Mouse (Mus musculus): Measurements from ENCODE around the gene Tmem119. TPM values are rescaled to one million over a fixed set of nuclear protein-coding genes. Genes with fewer than 3 reads are reported as not detected.
A peak's percentile ranks its signal among the peaks of the same experiment; 100 is the strongest.

Gene Tmem119
- polyA plus RNA-seq (2014; fragmentation: Nextera tagmentation; extraction: Ambion mirVana), result 17.6 and 24.8 TPM in 2 replicates

DNA sequence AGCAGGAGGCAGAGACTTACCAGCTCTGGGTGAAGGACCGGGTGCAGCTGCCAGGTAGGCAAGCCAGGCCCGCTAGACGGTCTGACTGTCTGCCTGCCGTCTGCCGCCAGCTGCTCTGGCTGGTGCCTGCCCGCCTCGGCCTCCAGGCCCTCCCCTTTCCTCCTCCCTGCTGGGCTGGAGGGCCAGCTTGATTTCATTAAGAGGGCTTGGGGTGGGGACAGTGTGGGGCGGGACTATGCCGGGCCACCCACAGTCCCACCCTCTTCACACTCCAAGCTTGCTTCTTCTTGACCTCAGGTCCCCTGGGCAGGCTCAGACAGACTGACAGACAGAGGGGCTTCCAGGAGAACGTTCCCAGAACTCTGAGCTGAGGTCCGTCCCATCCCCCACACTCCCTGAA, at the start of gene Tmem119:
Gene Tmem119 (minus strand): TSS at position 237 of the 400 bp plus-strand sequence.
- peak; percentile 88 for ATAC-seq (ENCODE audit: low FRiP score, low TSS enrichment)
- H3K36me3 ChIP-seq (ENCODE audit: control insufficient read depth, insufficient read depth, low read length), result peaks cover 2% of the 10 kb centered on the region; the same call in 1 of the 2 replicates
- peaks cover 25% of the 10 kb centered on the region for H3K4me1 ChIP-seq (ENCODE audit: control insufficient read depth, insufficient read depth, low read length)
- WGBS, result 1% methylated on average over 11 of the region's 11 CpGs
- no peaks in the 10 kb centered on the region for H3K9me3 ChIP-seq (ENCODE audit: control insufficient read depth, low read length)
- peak within 1 kb of the TSS; percentile 28 for H3K4me3 ChIP-seq (ENCODE audit: low read length)
- H3K27me3 ChIP-seq (ENCODE audit: control insufficient read depth, insufficient read depth, low read length), result no peaks in the 10 kb centered on the region
- H3K27ac ChIP-seq (ENCODE audit: low read depth, low read length), result peak within 1 kb of the TSS; percentile 12; the same call in 1 of the 2 replicates
- peak within 1 kb of the TSS; percentile 48; the same call in 1 of the 2 replicates for H3K9ac ChIP-seq (ENCODE audit: low read depth, low read length)
- H3K4me2 ChIP-seq (replicated peaks; ENCODE audit: low read depth, low read length), result peak within 1 kb of the TSS; percentile 24

DNA sequence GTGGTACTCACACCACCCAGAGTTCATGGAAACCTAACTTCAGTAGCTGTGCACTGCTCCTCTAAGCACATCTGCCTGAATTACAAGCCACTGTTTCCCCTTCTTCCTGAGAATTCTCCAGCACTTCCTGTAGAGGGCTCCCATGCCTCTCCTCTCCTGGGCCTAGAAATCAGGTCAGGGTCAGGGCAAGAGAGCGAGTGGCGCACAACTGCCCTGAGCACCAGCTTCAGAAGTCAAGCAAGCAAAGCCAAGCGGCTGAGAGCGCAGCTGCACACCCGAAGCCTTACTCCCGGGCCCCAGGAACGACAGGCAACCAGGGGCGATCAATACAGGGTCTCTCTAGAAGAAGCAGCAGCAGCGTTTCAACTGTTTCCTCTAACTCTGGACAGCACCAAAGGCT, 47.3 kb upstream of the Tmem119 start:
- Histone ChIP-seq H3K4me2 (replicated peaks; ENCODE audit: low read depth, low read length) (no peak overlapping the region), H3K36me3 (ENCODE audit: control insufficient read depth, insufficient read depth, low read length) (peaks cover 73% of the 10 kb centered on the region), H3K9ac (ENCODE audit: low read depth, low read length) (no peak overlapping the region), H3K4me3 (ENCODE audit: low read length) (no peak overlapping the region), H3K27ac (ENCODE audit: low read depth, low read length) (no peak overlapping the region), H3K27me3 (ENCODE audit: control insufficient read depth, insufficient read depth, low read length) (no peaks in the 10 kb centered on the region), H3K4me1 (ENCODE audit: control insufficient read depth, insufficient read depth, low read length) (no peaks in the 10 kb centered on the region), H3K9me3 (ENCODE audit: control insufficient read depth, low read length) (no peaks in the 10 kb centered on the region)
- WGBS, result 83% methylated on average over 9 of the region's 9 CpGs
- no peak for ATAC-seq (ENCODE audit: low FRiP score, low TSS enrichment)

DNA sequence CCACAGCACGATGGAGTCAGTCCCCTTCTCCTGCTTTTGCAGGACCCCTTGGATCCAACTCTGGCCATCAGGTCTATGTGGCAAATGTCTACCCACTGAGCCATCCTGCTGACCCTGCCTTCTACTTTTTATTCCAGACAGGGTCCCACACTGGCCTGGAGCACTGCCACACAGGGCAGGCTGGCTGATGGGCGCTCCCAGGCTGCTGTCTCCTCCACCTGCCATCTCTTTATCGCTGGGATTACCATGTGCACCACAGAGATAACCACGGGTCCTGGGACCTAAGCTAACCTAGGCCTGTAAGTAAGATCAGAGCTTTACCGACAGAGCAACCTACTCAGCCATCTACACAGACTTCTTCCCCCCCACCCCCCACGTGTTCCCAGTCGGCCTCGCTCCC, 46.3 kb upstream of the Tmem119 start:
- H3K36me3 ChIP-seq (ENCODE audit: control insufficient read depth, insufficient read depth, low read length), result peaks cover 76% of the 10 kb centered on the region
- no peaks in the 10 kb centered on the region for H3K27me3 ChIP-seq (ENCODE audit: control insufficient read depth, insufficient read depth, low read length)
- H3K9me3 ChIP-seq (ENCODE audit: control insufficient read depth, low read length), result no peaks in the 10 kb centered on the region
- no peak overlapping the region for H3K4me3 ChIP-seq (ENCODE audit: low read length)
- ATAC-seq (ENCODE audit: low FRiP score, low TSS enrichment), result no peak
- no peak overlapping the region for H3K4me2 ChIP-seq (replicated peaks; ENCODE audit: low read depth, low read length)
- H3K27ac ChIP-seq (ENCODE audit: low read depth, low read length), result no peak overlapping the region
- H3K9ac ChIP-seq (ENCODE audit: low read depth, low read length), result no peak overlapping the region
- no peaks in the 10 kb centered on the region for H3K4me1 ChIP-seq (ENCODE audit: control insufficient read depth, insufficient read depth, low read length)
- 94% methylated on average over 8 of the region's 8 CpGs for WGBS

DNA sequence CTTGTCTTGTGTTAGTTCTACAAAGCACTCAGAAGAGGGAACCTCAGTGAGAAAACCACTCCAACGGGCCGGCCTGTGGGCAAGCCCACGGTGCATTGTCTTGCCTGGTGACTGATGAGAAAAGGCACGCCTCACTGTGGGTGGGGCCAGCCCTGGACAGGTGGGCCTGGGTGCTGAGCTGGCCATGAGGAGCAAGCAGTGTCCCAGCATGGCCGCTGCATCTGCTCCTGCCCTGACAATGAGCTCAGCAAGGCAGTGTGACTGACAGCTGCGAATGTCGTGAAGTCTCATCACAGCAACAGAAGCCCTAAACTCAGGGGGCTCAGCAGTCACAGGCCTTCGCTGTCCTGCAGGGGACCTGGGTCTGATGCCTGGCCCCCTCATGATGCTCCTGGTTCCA, 45.3 kb upstream of the Tmem119 start:
- Histone ChIP-seq H3K4me2 (replicated peaks; ENCODE audit: low read depth, low read length) (no peak overlapping the region), H3K27me3 (ENCODE audit: control insufficient read depth, insufficient read depth, low read length) (no peaks in the 10 kb centered on the region), H3K4me1 (ENCODE audit: control insufficient read depth, insufficient read depth, low read length) (no peaks in the 10 kb centered on the region), H3K9ac (ENCODE audit: low read depth, low read length) (no peak overlapping the region), H3K4me3 (ENCODE audit: low read length) (no peak overlapping the region), H3K36me3 (ENCODE audit: control insufficient read depth, insufficient read depth, low read length) (peaks cover 70% of the 10 kb centered on the region), H3K9me3 (ENCODE audit: control insufficient read depth, low read length) (no peaks in the 10 kb centered on the region), H3K27ac (ENCODE audit: low read depth, low read length) (no peak overlapping the region)
- no peak for ATAC-seq (ENCODE audit: low FRiP score, low TSS enrichment)
- 92% methylated on average over 8 of the region's 8 CpGs for WGBS

DNA sequence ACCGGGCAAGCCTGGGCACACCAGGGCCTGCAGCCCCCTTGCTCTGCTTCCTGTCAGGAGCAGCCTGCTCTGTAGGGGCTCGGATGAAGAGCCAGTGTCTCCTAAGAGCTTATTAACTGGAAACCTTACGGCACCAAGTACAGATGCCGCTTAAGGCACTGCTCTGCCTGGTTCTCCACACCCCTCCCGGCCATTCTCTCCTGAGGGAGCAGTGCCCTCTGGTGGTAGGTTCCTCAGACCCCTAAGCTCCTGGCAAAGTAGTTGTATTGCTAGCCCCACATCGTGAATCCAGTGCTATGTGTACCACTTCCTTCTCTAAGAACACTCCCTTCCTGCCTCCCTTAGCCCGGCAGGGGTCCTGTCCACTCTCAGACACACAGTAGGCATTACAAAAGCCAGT, 44.4 kb upstream of the Tmem119 start:
- ATAC-seq (ENCODE audit: low FRiP score, low TSS enrichment), result 0 out of 2 replicates have a peak, but pooled peaks have one; percentile 25
- no peak overlapping the region for H3K4me3 ChIP-seq (ENCODE audit: low read length)
- no peak overlapping the region for H3K27ac ChIP-seq (ENCODE audit: low read depth, low read length)
- H3K9ac ChIP-seq (ENCODE audit: low read depth, low read length), result no peak overlapping the region
- peaks cover 61% of the 10 kb centered on the region for H3K36me3 ChIP-seq (ENCODE audit: control insufficient read depth, insufficient read depth, low read length)
- no peaks in the 10 kb centered on the region for H3K4me1 ChIP-seq (ENCODE audit: control insufficient read depth, insufficient read depth, low read length)
- H3K9me3 ChIP-seq (ENCODE audit: control insufficient read depth, low read length), result no peaks in the 10 kb centered on the region
- no peaks in the 10 kb centered on the region for H3K27me3 ChIP-seq (ENCODE audit: control insufficient read depth, insufficient read depth, low read length)
- no peak overlapping the region for H3K4me2 ChIP-seq (replicated peaks; ENCODE audit: low read depth, low read length)
- 68% methylated on average over 7 of the region's 7 CpGs for WGBS

DNA sequence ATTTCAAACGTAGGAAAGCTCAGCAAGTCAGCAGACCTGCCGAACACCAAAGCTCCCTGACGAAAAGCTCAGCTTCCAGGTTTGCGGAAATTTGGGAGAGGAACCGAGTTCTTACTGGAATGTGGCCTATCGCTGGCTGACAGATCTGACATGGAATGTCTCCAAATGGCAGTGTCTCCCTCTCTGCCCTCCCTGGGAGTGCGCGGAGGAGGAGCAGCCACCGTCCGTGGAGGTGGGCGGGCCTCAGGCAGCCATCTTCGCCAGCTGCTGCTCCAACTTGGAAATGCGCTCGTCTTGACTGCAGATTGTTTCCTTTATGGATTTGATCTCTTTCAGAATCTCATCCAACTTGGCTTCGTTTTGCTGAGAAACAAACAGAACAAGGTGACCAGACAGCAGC, 43.8 kb upstream of the Tmem119 start:
- H3K4me2 ChIP-seq (replicated peaks; ENCODE audit: low read depth, low read length), result no peak overlapping the region
- no peaks in the 10 kb centered on the region for H3K9me3 ChIP-seq (ENCODE audit: control insufficient read depth, low read length)
- WGBS, result 83% methylated on average over 15 of the region's 15 CpGs
- H3K4me1 ChIP-seq (ENCODE audit: control insufficient read depth, insufficient read depth, low read length), result no peaks in the 10 kb centered on the region
- no peak overlapping the region for H3K9ac ChIP-seq (ENCODE audit: low read depth, low read length)
- no peak overlapping the region for H3K27ac ChIP-seq (ENCODE audit: low read depth, low read length)
- H3K27me3 ChIP-seq (ENCODE audit: control insufficient read depth, insufficient read depth, low read length), result no peaks in the 10 kb centered on the region
- no peak overlapping the region for H3K4me3 ChIP-seq (ENCODE audit: low read length)
- no peak for ATAC-seq (ENCODE audit: low FRiP score, low TSS enrichment)
- peaks cover 57% of the 10 kb centered on the region for H3K36me3 ChIP-seq (ENCODE audit: control insufficient read depth, insufficient read depth, low read length)

DNA sequence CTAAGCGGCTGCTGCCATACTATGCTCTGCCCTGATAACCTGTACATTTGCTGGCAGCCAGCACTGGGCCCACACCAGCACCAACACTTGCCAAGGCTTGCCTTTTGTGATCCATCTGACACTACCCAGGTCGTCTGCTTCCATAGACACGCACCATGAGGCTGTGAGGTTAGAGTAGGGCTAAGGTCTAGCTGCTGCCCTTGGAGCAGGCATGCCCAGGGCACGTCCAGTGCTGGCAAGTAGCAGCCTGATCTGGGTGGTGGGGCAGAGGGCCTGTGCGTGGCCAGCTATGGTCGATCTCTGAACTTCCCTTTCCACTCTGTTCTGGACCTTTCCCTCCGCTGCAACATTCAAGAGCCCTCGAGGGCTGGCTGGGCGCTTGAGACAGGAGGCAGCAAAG, 42.6 kb upstream of the Tmem119 start:
- peaks cover 51% of the 10 kb centered on the region for H3K36me3 ChIP-seq (ENCODE audit: control insufficient read depth, insufficient read depth, low read length)
- no peak for ATAC-seq (ENCODE audit: low FRiP score, low TSS enrichment)

DNA sequence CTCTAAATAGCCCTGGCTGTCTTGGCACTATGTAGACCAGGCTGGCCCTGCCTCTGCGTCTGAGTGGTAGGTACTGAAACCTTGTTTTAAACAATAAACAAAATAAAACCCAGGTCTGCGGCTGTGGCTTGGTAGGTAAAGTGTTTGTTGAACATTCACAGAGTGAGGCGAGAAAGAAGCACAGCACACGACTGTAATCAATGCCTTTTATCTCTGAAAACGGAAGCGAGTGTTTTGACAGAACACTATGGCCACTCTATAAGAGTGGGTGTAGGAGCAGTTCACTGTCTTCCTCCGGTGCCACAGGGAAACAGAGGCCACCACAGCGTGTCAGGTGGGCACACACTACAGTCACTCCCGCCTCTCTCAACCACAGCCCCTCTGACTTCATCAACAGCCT, 41.9 kb upstream of the Tmem119 start:
- H3K9me3 ChIP-seq (ENCODE audit: control insufficient read depth, low read length), result no peaks in the 10 kb centered on the region
- ATAC-seq (ENCODE audit: low FRiP score, low TSS enrichment), result no peak
- no peak overlapping the region for H3K4me3 ChIP-seq (ENCODE audit: low read length)
- H3K27ac ChIP-seq (ENCODE audit: low read depth, low read length), result no peak overlapping the region
- H3K4me1 ChIP-seq (ENCODE audit: control insufficient read depth, insufficient read depth, low read length), result no peaks in the 10 kb centered on the region
- H3K36me3 ChIP-seq (ENCODE audit: control insufficient read depth, insufficient read depth, low read length), result peaks cover 44% of the 10 kb centered on the region
- no peak overlapping the region for H3K4me2 ChIP-seq (replicated peaks; ENCODE audit: low read depth, low read length)
- WGBS, result 91% methylated on average over 9 of the region's 9 CpGs
- no peak overlapping the region for H3K9ac ChIP-seq (ENCODE audit: low read depth, low read length)
- H3K27me3 ChIP-seq (ENCODE audit: control insufficient read depth, insufficient read depth, low read length), result no peaks in the 10 kb centered on the region

More for the DNA sequence above, 42.6 kb upstream of the Tmem119 start:
- Histone ChIP-seq H3K9me3 (ENCODE audit: control insufficient read depth, low read length) (no peaks in the 10 kb centered on the region), H3K4me2 (replicated peaks; ENCODE audit: low read depth, low read length) (no peak overlapping the region), H3K4me3 (ENCODE audit: low read length) (no peak overlapping the region), H3K27ac (ENCODE audit: low read depth, low read length) (no peak overlapping the region), H3K4me1 (ENCODE audit: control insufficient read depth, insufficient read depth, low read length) (no peaks in the 10 kb centered on the region), H3K9ac (ENCODE audit: low read depth, low read length) (no peak overlapping the region), H3K27me3 (ENCODE audit: control insufficient read depth, insufficient read depth, low read length) (no peaks in the 10 kb centered on the region)
- WGBS, result 97% methylated on average over 9 of the region's 9 CpGs

DNA sequence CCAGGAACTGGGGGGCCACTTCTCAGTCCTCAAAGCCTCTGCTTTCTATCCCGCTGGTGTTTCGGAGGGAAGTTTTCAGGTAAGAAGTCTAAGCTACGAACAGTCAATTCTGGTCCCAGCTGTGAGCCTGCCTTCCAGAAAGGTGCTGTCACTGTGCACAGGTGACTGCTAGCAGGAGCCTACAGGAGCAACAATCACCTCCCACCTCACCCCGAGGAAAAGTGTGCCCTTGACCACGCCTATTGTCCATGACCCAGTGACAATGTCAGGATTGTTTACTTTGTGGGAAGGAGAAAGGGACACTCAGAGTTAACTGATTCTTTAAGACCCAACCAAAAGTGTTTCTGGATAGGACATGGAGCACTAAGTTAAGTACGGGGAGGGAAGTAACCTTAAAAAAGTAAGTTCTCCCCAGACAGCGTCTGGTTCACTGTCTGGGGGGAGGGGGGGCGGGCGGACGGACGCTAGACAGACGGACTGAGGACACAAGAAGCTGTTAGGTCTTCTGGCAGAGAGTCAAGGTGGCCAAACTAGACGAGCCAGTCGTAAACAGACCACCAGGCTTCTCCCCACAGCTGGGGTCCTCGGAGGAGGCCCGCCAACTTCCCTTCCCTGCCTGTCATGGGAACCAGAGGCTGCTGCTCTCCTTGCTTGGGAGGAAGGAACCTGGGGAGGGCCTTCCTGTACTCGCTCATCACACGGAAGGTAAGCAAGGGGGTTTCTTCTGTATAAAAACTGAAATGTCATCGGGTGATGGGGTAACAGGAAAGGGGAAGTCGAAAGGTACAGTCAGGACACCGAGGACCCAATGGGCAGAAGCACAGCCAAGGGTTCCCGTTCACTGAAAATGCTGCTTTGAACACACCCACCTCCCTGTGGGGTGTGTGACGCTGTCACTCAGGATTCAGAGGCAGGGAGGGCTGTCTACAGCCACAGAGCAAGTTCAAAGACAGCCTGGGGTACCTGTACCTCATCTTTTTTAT, 41.2 kb upstream of the Tmem119 start:
- Histone ChIP-seq H3K9me3 (ENCODE audit: control insufficient read depth, low read length) (no peaks in the 10 kb centered on the region), H3K36me3 (ENCODE audit: control insufficient read depth, insufficient read depth, low read length) (peaks cover 39% of the 10 kb centered on the region), H3K27me3 (ENCODE audit: control insufficient read depth, insufficient read depth, low read length) (no peaks in the 10 kb centered on the region), H3K4me1 (ENCODE audit: control insufficient read depth, insufficient read depth, low read length) (no peaks in the 10 kb centered on the region), H3K4me3 (ENCODE audit: low read length) (no peak overlapping the region), H3K9ac (ENCODE audit: low read depth, low read length) (no peak overlapping the region), H3K27ac (ENCODE audit: low read depth, low read length) (no peak overlapping the region), H3K4me2 (replicated peaks; ENCODE audit: low read depth, low read length) (no peak overlapping the region)
- 73% methylated on average over 23 of the region's 23 CpGs for WGBS
- ATAC-seq (ENCODE audit: low FRiP score, low TSS enrichment), result no peak

All from kidney, embryonic 14.5 days (tissue).